Mouse (Mus musculus): Measurements from ENCODE around the gene Slc25a21. TPM values are rescaled to one million over a fixed set of nuclear protein-coding genes. Genes with fewer than 3 reads are reported as not detected.

Slc25a21 gene
- polyA plus RNA-seq, 1 experiment from 2014 or later: not detected

Other genes starting within 250 kb of the Slc25a21 start
- 28.6 and 38.5 TPM in 2 replicates for gene Prps1l3, start 32.9 kb upstream of the Slc25a21 start, polyA plus RNA-seq (2014; fragmentation: Nextera tagmentation; extraction: Ambion mirVana)
- 3.5 and 5.0 TPM in 2 replicates for gene Mipol1, start 33.0 kb upstream of the Slc25a21 start, polyA plus RNA-seq (2014; fragmentation: Nextera tagmentation; extraction: Ambion mirVana)

Data from midbrain, embryonic 14.5 days (tissue).